ENCODE assay signal across 24 mouse cellular contexts in the genomic region with DNA sequence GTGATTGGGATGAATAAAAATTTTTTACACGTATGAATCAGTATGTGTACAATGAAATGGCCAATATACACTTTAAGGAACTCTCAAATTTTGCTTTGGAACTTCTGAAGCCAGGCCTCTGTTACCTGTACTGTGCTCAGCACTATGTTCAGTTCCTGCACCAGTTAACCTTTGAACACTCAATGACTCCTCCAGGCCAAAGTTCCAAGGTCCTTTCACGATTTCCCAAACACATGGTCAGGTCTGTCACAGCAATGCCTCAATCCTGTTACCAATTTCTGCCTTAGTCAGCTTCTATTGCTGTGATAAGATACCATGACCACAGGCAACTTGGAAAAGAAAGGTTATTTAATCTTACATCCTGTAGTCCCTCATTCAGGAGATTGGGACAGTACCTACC. TPM values are rescaled to one million over a fixed set of nuclear protein-coding genes. Genes with fewer than 3 reads are reported as not detected.
"Had no signal": no experiment of that assay in that cellular context is flagged by ENCODE, and none has a peak within 500 bp of the region (broad histone marks: within the 10 kb centered on the region; RNA-seq: fewer than 3 reads in every experiment).

No protein-coding gene starts in this region.

- H3K4me1 ChIP-seq: lung, embryonic 15.5 days; megakaryocyte, embryonic 14.5 days; midbrain, embryonic 13.5 days; midbrain, embryonic 15.5 days; neural tube, embryonic 12.5 days; stomach, embryonic 15.5 days had no signal

- DNase-seq: lung, adult 2 months; lung, postnatal 14 days; lung, postnatal 36 days; right cerebral cortex, postnatal 14 days; thymus, adult 2 months; thymus, postnatal 25 days; thymus, postnatal 4 days had no signal

- H3K27me3 ChIP-seq: lung, embryonic 15.5 days; midbrain, embryonic 15.5 days; neural tube, embryonic 12.5 days; stomach, embryonic 15.5 days had no signal

- H3K4me2 ChIP-seq: lung, embryonic 15.5 days; midbrain, embryonic 11.5 days; midbrain, embryonic 13.5 days; midbrain, embryonic 15.5 days; neural tube, embryonic 12.5 days; stomach, embryonic 15.5 days had no signal

- H3K9me3 ChIP-seq: lung, embryonic 15.5 days; megakaryocyte, embryonic 14.5 days; midbrain, embryonic 13.5 days; midbrain, embryonic 15.5 days; neural tube, embryonic 12.5 days; stomach, embryonic 15.5 days had no signal

- H3K36me3 ChIP-seq: lung, embryonic 15.5 days; midbrain, embryonic 13.5 days; midbrain, embryonic 15.5 days; neural tube, embryonic 12.5 days; stomach, embryonic 15.5 days had no signal

- H3K9ac ChIP-seq: lung, embryonic 15.5 days; midbrain, embryonic 13.5 days; midbrain, embryonic 15.5 days; neural tube, embryonic 12.5 days; stomach, embryonic 15.5 days had no signal

- H3K27ac ChIP-seq: lung, embryonic 15.5 days; macrophage; midbrain, embryonic 13.5 days; midbrain, embryonic 15.5 days; neural tube, embryonic 12.5 days; stomach, embryonic 15.5 days; stomach, postnatal 0 days had no signal

- H3K4me3 ChIP-seq: lung, embryonic 15.5 days; megakaryocyte, embryonic 14.5 days; midbrain, embryonic 13.5 days; midbrain, embryonic 15.5 days; neural tube, embryonic 12.5 days; stomach, embryonic 15.5 days had no signal

- ATAC-seq: lung, postnatal 0 days; midbrain, embryonic 13.5 days; midbrain, embryonic 15.5 days had no signal

RNA-seq across cellular contexts. Expression of a gene that starts 32.4 kb away (rescaled TPM):
- total RNA-seq: megakaryocyte progenitor cell, adult 5-6 weeks; midbrain, postnatal 0 days; monocyte, adult 5-6 weeks; neutrophil, adult 5-6 weeks had no signal
- polyA plus RNA-seq: lung, adult 2 months; lung, embryonic 15.5 days; lung, postnatal 0 days; macrophage; midbrain, embryonic 11.5 days; midbrain, embryonic 13.5 days; midbrain, embryonic 15.5 days; midbrain, postnatal 0 days; neural tube, embryonic 12.5 days; neural tube, embryonic 14.5 days; spleen, adult 2 months; stomach, embryonic 15.5 days; stomach, postnatal 0 days; thymus, adult 2 months; urinary bladder, adult 2 months had no signal

RNA-seq across cellular contexts. Expression of a gene that starts 51.9 kb away (rescaled TPM):
- total RNA-seq: megakaryocyte progenitor cell, adult 5-6 weeks; midbrain, postnatal 0 days; monocyte, adult 5-6 weeks; neutrophil, adult 5-6 weeks had no signal
- polyA plus RNA-seq: lung, adult 2 months; lung, embryonic 15.5 days; lung, postnatal 0 days; macrophage; midbrain, embryonic 11.5 days; midbrain, embryonic 13.5 days; midbrain, embryonic 15.5 days; midbrain, postnatal 0 days; neural tube, embryonic 12.5 days; neural tube, embryonic 14.5 days; spleen, adult 2 months; stomach, embryonic 15.5 days; stomach, postnatal 0 days; thymus, adult 2 months; urinary bladder, adult 2 months had no signal

RNA-seq across cellular contexts. Expression of a gene that starts 52.1 kb away (rescaled TPM):
- total RNA-seq: monocyte, adult 5-6 weeks; neutrophil, adult 5-6 weeks had no signal
- polyA plus RNA-seq: macrophage had no signal
